Mouse (Mus musculus): ENCODE measurements around the gene Igf1r. TPM values are rescaled to one million over a fixed set of nuclear protein-coding genes. Genes with fewer than 3 reads are reported as not detected.
A peak's percentile ranks its signal among the peaks of the same experiment; 100 is the strongest.

The Igf1r gene
- polyA plus RNA-seq, 1 experiment from 2014 or later = 15.9 TPM

- no peak for ATAC-seq
- TF ChIP-seq CTCF (IDR thresholded peaks at IDR 0.05) = no peak
- no peak for TF ChIP-seq EP300 (IDR thresholded peaks at IDR 0.05)
- Histone ChIP-seq H3K27me3 (replicated peaks; ENCODE audit: insufficient read depth, low read length) (no peaks in the 10 kb centered on the region), H3K9me3 (ENCODE audit: low read length) (no peaks in the 10 kb centered on the region), H3K9ac (replicated peaks; ENCODE audit: low read depth) (no peak overlapping the region), H3K27ac (ENCODE audit: low read length) (0 out of 2 replicates have a peak overlapping the region, but pooled peaks have one; percentile 8), H3K4me1 (ENCODE audit: insufficient read depth, low read depth, low read length) (0 out of 2 replicates have a peak, but pooled peaks cover 2% of the 10 kb centered on the region), H3K4me3 (ENCODE audit: low read depth, low read length) (no peak overlapping the region), H3K4me2 (replicated peaks; ENCODE audit: low read depth, low read length) (no peak overlapping the region), H3K36me3 (ENCODE audit: insufficient read depth, low read length) (no peaks in the 10 kb centered on the region)
- no peak for DNase-seq (ENCODE audit: low spot score)
- 64% methylated on average over 2 of the region's 2 CpGs for WGBS
These were observed 86.9 kb downstream of the Igf1r start for GRCm38 (mm10) chr7:68039550-68039949.

GRCm38 (mm10) chr7:68044621-68045020 is 92.0 kb downstream of the Igf1r start:
- WGBS = 69% methylated on average over 4 of the region's 4 CpGs
- Histone ChIP-seq H3K4me1 (ENCODE audit: insufficient read depth, low read depth, low read length) (0 out of 2 replicates have a peak, but pooled peaks cover 3% of the 10 kb centered on the region), H3K27me3 (replicated peaks; ENCODE audit: insufficient read depth, low read length) (no peaks in the 10 kb centered on the region), H3K4me2 (replicated peaks; ENCODE audit: low read depth, low read length) (no peak overlapping the region), H3K9me3 (ENCODE audit: low read length) (no peaks in the 10 kb centered on the region), H3K4me3 (ENCODE audit: low read depth, low read length) (no peak overlapping the region), H3K9ac (replicated peaks; ENCODE audit: low read depth) (no peak overlapping the region), H3K36me3 (ENCODE audit: insufficient read depth, low read length) (no peaks in the 10 kb centered on the region), H3K27ac (ENCODE audit: low read length) (no peak overlapping the region)
- TF ChIP-seq CTCF (IDR thresholded peaks at IDR 0.05) = no peak
- no peak for TF ChIP-seq EP300 (IDR thresholded peaks at IDR 0.05)
- DNase-seq (ENCODE audit: low spot score) (no peak), ATAC-seq (no peak)

DNA sequence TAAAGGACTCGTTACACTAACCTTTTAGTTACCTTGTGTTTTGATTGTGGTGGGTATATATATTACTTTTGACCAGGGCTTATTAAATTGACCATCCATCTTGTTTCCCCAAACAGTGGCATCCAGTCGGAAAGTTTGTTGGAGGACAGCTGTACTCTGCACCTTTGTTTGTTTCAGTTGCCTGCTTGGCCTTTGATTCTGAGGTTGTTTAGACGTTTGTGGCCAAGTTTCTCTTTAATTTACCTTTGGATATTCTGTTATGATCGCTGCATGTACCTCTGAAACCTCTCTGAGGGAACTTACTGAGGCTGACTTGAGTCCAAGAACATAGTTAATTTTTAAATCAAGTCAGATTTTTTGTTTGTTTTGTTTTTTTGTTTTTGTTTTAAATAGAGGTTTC is 94.5 kb downstream of the Igf1r start:
- no peak for DNase-seq (ENCODE audit: low spot score)
- ATAC-seq = no peak
- no peaks in the 10 kb centered on the region for H3K9me3 ChIP-seq (ENCODE audit: low read length)
- H3K9ac ChIP-seq (replicated peaks; ENCODE audit: low read depth) = no peak overlapping the region
- no peak overlapping the region for H3K27ac ChIP-seq (ENCODE audit: low read length)
- WGBS = 75% methylated on average over 4 of the region's 4 CpGs
- H3K36me3 ChIP-seq (ENCODE audit: insufficient read depth, low read length) = no peaks in the 10 kb centered on the region
- 0 out of 2 replicates have a peak, but pooled peaks cover 3% of the 10 kb centered on the region for H3K4me1 ChIP-seq (ENCODE audit: insufficient read depth, low read depth, low read length)
- H3K27me3 ChIP-seq (replicated peaks; ENCODE audit: insufficient read depth, low read length) = no peaks in the 10 kb centered on the region
- TF ChIP-seq EP300 (IDR thresholded peaks at IDR 0.05) = no peak
- TF ChIP-seq CTCF (IDR thresholded peaks at IDR 0.05) = no peak
- no peak overlapping the region for H3K4me2 ChIP-seq (replicated peaks; ENCODE audit: low read depth, low read length)
- H3K4me3 ChIP-seq (ENCODE audit: low read depth, low read length) = no peak overlapping the region

GRCm38 (mm10) chr7:68048532-68048931 is 95.9 kb downstream of the Igf1r start:
- DNase-seq (ENCODE audit: low spot score) (no peak), ATAC-seq (no peak)
- Histone ChIP-seq H3K9ac (replicated peaks; ENCODE audit: low read depth) (no peak overlapping the region), H3K4me2 (replicated peaks; ENCODE audit: low read depth, low read length) (no peak overlapping the region), H3K9me3 (ENCODE audit: low read length) (no peaks in the 10 kb centered on the region), H3K36me3 (ENCODE audit: insufficient read depth, low read length) (no peaks in the 10 kb centered on the region), H3K27ac (ENCODE audit: low read length) (no peak overlapping the region), H3K4me1 (ENCODE audit: insufficient read depth, low read depth, low read length) (0 out of 2 replicates have a peak, but pooled peaks cover 3% of the 10 kb centered on the region), H3K4me3 (ENCODE audit: low read depth, low read length) (no peak overlapping the region), H3K27me3 (replicated peaks; ENCODE audit: insufficient read depth, low read length) (no peaks in the 10 kb centered on the region)
- TF ChIP-seq EP300 (IDR thresholded peaks at IDR 0.05) (no peak), CTCF (IDR thresholded peaks at IDR 0.05) (no peak)
- WGBS = 82% methylated on average over 4 of the region's 4 CpGs

DNA sequence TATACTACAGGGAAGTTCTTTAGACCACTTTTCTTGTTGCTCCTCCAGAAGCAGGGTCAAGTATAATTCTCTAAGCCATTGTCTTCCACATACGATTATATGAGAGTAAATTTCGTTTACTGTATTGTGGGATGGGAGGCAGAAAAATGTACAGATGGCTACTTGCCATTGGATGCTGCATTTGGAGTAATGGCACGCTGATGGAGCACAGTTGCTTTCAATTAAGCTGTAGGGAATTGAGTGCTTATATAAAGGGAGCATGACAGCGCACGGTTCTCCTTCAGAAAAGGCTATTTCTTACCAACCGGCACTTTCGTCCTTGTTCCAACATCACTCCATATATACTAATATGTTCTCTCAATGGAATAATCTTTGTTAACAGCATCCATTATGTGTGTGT is 96.4 kb downstream of the Igf1r start:
- TF ChIP-seq CTCF (IDR thresholded peaks at IDR 0.05) = no peak
- no peak for TF ChIP-seq EP300 (IDR thresholded peaks at IDR 0.05)
- ATAC-seq (no peak), DNase-seq (ENCODE audit: low spot score) (no peak)
- Histone ChIP-seq H3K27me3 (replicated peaks; ENCODE audit: insufficient read depth, low read length) (no peaks in the 10 kb centered on the region), H3K4me1 (ENCODE audit: insufficient read depth, low read depth, low read length) (peaks cover 3% of the 10 kb centered on the region; the same call in 1 of the 2 replicates), H3K36me3 (ENCODE audit: insufficient read depth, low read length) (no peaks in the 10 kb centered on the region), H3K9me3 (ENCODE audit: low read length) (no peaks in the 10 kb centered on the region), H3K4me3 (ENCODE audit: low read depth, low read length) (no peak overlapping the region), H3K9ac (replicated peaks; ENCODE audit: low read depth) (no peak overlapping the region), H3K4me2 (replicated peaks; ENCODE audit: low read depth, low read length) (no peak overlapping the region), H3K27ac (ENCODE audit: low read length) (no peak overlapping the region)
- 84% methylated on average over 7 of the region's 7 CpGs for WGBS

DNA sequence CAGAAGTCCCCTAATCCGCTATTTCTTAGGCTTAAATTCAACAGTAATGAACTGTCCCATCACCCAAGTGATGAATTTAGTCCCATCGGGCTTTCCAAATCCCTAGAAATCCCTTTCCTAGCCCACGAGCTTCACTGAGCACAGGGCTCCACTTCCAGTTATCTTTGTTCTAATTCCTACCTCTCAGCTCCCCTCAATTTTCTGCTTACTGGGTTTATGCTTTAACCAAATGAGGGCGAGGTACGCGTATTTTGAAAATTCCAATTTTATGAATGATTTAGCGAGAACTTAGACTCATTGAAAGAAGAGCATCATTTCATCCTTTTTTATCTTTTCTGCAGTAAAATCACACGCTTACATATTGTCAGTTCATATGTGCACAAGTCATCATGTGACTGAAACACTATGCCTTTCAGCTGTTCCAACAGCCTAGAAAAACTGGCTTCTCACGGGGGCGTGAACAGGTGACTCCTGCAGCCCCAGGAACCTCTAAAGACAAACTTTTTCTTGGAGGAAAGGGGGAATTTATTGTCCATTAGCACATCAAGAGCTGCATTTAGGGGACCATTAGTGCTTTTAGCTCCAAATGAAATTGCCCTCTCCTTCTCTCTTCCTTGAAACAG is 100.5 kb downstream of the Igf1r start:
- DNase-seq (ENCODE audit: low spot score) (no peak), ATAC-seq (no peak)
- H3K9me3 ChIP-seq (ENCODE audit: low read length) = no peaks in the 10 kb centered on the region
- WGBS = 85% methylated on average over 10 of the region's 10 CpGs
- no peak overlapping the region for H3K4me2 ChIP-seq (replicated peaks; ENCODE audit: low read depth, low read length)
- H3K4me1 ChIP-seq (ENCODE audit: insufficient read depth, low read depth, low read length) = peaks cover 3% of the 10 kb centered on the region; the same call in 1 of the 2 replicates
- TF ChIP-seq EP300 (IDR thresholded peaks at IDR 0.05) = no peak
- no peak for TF ChIP-seq CTCF (IDR thresholded peaks at IDR 0.05)
- no peak overlapping the region for H3K9ac ChIP-seq (replicated peaks; ENCODE audit: low read depth)
- no peak overlapping the region for H3K27ac ChIP-seq (ENCODE audit: low read length)
- no peaks in the 10 kb centered on the region for H3K27me3 ChIP-seq (replicated peaks; ENCODE audit: insufficient read depth, low read length)
- H3K36me3 ChIP-seq (ENCODE audit: insufficient read depth, low read length) = no peaks in the 10 kb centered on the region
- no peak overlapping the region for H3K4me3 ChIP-seq (ENCODE audit: low read depth, low read length)
